Mouse (Mus musculus): ENCODE data around the gene Ehmt1. TPM values are rescaled to one million over a fixed set of nuclear protein-coding genes. Genes with fewer than 3 reads are reported as not detected.

Ehmt1 gene
- total and polyA plus RNA-seq, 2 experiments: 21.8 to 24.0 TPM

DNA sequence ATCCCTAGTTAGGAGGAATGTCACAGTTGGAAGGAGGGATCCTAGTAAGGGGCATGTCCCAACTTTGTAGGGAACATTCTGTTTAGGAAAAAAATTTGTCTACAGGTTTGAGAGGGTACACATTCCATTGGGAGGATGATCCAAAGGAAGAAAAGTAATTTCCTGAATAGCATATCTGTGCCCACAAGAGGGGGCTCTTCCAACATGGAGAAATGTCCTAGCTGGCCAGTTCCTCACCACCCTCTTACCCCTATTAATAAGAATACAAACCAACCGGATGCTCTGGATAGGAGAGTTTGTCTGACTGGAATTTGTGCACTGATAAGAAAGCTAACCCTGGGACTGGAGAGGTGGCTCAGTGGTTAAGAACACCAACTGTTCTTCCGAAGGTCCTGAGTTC, 4.1 kb upstream of the Ehmt1 start:
- Histone ChIP-seq H3K4me1 (ENCODE audit: control insufficient read depth, insufficient read depth, low read length) (no peaks in the 10 kb centered on the region), H3K27me3 (ENCODE audit: control insufficient read depth, insufficient read depth, low read length) (no peaks in the 10 kb centered on the region), H3K9ac (ENCODE audit: low read depth, low read length) (no peak overlapping the region), H3K27ac (replicated peaks; ENCODE audit: insufficient read depth, low read depth, low read length) (no peak overlapping the region), H3K4me3 (ENCODE audit: insufficient read depth, low read depth, low read length) (no peak overlapping the region), H3K36me3 (ENCODE audit: control insufficient read depth, insufficient read depth, low read length) (no peaks in the 10 kb centered on the region), H3K79me2 (ENCODE audit: control insufficient read depth, insufficient read depth, low read length) (no peaks in the 10 kb centered on the region)
- TF ChIP-seq POLR2A (IDR thresholded peaks at IDR 0.05; ENCODE audit: extremely low read depth, insufficient read depth, low read length) (no peak), CTCF (IDR thresholded peaks at IDR 0.05; ENCODE audit: low read depth, low read length) (peak; percentile 28)
- WGBS: 36% methylated on average over 2 of the region's 2 CpGs
- DNase-seq (ENCODE audit: extremely low read depth, low read depth, low spot score): peak; percentile 35

DNA sequence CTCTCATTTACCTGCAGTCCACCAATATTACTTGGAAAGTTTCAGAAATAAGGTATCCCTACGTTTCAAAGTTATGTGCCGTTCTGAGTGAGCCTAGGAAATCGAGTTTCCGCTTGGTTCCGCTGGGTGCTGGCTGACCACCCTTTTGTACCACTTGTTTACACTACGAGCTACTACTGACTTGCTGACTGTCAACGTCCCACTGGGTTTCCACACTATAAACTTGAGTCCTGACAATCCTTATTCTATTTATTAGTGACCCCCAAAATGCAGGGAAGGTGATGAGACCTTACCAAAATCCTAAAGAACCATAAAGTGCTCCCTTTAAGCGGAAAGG, 393 bp upstream of the Ehmt1 start:
- WGBS: 8% methylated on average over 8 of the region's 8 CpGs
- peaks cover 17% of the 10 kb centered on the region; the same call in 1 of the 2 replicates for H3K79me2 ChIP-seq (ENCODE audit: control insufficient read depth, insufficient read depth, low read length)
- H3K27me3 ChIP-seq (ENCODE audit: control insufficient read depth, insufficient read depth, low read length): no peaks in the 10 kb centered on the region
- H3K4me1 ChIP-seq (ENCODE audit: control insufficient read depth, insufficient read depth, low read length): peaks cover 4% of the 10 kb centered on the region
- TF ChIP-seq CTCF (IDR thresholded peaks at IDR 0.05; ENCODE audit: low read depth, low read length) (no peak), POLR2A (IDR thresholded peaks at IDR 0.05; ENCODE audit: extremely low read depth, insufficient read depth, low read length) (no peak)
- H3K9ac ChIP-seq (ENCODE audit: low read depth, low read length): peak overlapping the region; percentile 69
- H3K36me3 ChIP-seq (ENCODE audit: control insufficient read depth, insufficient read depth, low read length): no peaks in the 10 kb centered on the region
- peak overlapping the region; percentile 76 for H3K27ac ChIP-seq (replicated peaks; ENCODE audit: insufficient read depth, low read depth, low read length)
- no peak for DNase-seq (ENCODE audit: extremely low read depth, low read depth, low spot score)
- peak overlapping the region; percentile 93 for H3K4me3 ChIP-seq (ENCODE audit: insufficient read depth, low read depth, low read length)

DNA sequence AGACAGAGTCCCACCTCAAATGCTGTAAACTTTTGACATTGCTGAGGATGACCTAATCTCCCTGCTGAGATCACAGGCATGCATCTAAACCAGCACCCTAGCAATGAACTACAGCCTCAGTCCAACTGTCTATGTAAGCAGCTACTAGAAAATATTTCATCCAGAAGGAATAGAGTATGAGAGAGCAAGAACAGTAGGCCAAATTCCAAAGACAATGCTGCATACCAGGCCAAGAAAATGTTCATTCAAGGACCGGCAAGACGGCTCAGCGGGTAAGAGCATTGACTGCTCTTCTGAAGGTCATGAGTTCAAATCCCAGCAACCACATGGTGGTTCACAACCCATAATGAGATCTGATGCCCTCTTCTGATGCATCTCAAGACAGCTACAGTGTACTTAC, 4.7 kb downstream of the Ehmt1 start:
- Histone ChIP-seq H3K9ac (ENCODE audit: low read depth, low read length) (no peak overlapping the region), H3K4me1 (ENCODE audit: control insufficient read depth, insufficient read depth, low read length) (peaks cover 4% of the 10 kb centered on the region), H3K79me2 (ENCODE audit: control insufficient read depth, insufficient read depth, low read length) (peaks cover 33% of the 10 kb centered on the region; the same call in 1 of the 2 replicates), H3K36me3 (ENCODE audit: control insufficient read depth, insufficient read depth, low read length) (peaks cover 8% of the 10 kb centered on the region; the same call in 1 of the 2 replicates), H3K27ac (replicated peaks; ENCODE audit: insufficient read depth, low read depth, low read length) (no peak overlapping the region), H3K27me3 (ENCODE audit: control insufficient read depth, insufficient read depth, low read length) (no peaks in the 10 kb centered on the region), H3K4me3 (ENCODE audit: insufficient read depth, low read depth, low read length) (no peak overlapping the region)
- DNase-seq (ENCODE audit: extremely low read depth, low read depth, low spot score): no peak
- 71% methylated on average over 3 of the region's 3 CpGs for WGBS
- TF ChIP-seq CTCF (IDR thresholded peaks at IDR 0.05; ENCODE audit: low read depth, low read length) (no peak), POLR2A (IDR thresholded peaks at IDR 0.05; ENCODE audit: extremely low read depth, insufficient read depth, low read length) (no peak)

DNA sequence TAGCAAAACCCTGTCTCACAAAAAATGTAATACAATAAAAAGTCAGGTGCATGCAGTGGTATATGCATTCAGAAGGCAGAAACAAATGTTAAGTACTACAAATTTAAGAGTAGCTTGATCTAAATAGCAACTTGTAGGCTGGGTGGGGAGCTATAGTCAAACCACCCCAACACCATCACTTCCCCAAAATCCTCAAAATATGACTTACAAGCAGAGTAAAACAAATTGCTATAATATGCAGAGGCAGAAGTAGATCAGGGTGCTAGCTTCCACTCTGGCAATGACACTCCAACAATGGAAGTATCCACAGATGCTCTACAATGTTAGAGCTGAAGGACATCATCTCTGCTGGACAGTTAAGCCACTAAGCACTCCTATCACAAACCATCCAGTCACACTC, 6.8 kb downstream of the Ehmt1 start:
- no peak overlapping the region for H3K27ac ChIP-seq (replicated peaks; ENCODE audit: insufficient read depth, low read depth, low read length)
- H3K9ac ChIP-seq (ENCODE audit: low read depth, low read length): no peak overlapping the region
- no peak for DNase-seq (ENCODE audit: extremely low read depth, low read depth, low spot score)
- TF ChIP-seq CTCF (IDR thresholded peaks at IDR 0.05; ENCODE audit: low read depth, low read length) (no peak), POLR2A (IDR thresholded peaks at IDR 0.05; ENCODE audit: extremely low read depth, insufficient read depth, low read length) (no peak)
- H3K4me3 ChIP-seq (ENCODE audit: insufficient read depth, low read depth, low read length): no peak overlapping the region
- H3K27me3 ChIP-seq (ENCODE audit: control insufficient read depth, insufficient read depth, low read length): no peaks in the 10 kb centered on the region
- H3K4me1 ChIP-seq (ENCODE audit: control insufficient read depth, insufficient read depth, low read length): peaks cover 1% of the 10 kb centered on the region
- peaks cover 8% of the 10 kb centered on the region; the same call in 1 of the 2 replicates for H3K36me3 ChIP-seq (ENCODE audit: control insufficient read depth, insufficient read depth, low read length)
- H3K79me2 ChIP-seq (ENCODE audit: control insufficient read depth, insufficient read depth, low read length): peaks cover 31% of the 10 kb centered on the region; the same call in 1 of the 2 replicates

DNA sequence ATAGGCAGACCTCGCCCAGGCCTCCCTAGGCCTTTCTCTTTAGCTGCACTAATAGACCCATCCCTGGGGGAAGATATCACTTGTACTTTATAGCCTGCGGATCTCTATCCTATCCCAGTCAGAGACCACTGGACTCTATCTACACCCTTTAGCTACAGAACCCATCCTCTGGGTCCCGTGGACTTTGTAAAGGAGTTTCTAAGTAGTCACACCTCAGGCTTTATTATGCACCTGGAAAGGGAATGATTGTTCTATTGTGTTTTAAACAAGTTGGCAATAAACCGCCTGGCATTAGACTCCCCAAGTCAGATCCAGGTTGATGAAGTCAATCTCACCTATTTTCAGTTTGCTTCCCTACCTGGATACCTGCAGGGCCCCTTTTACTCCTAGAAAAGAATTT, 7.2 kb downstream of the Ehmt1 start:
- no peak for TF ChIP-seq POLR2A (IDR thresholded peaks at IDR 0.05; ENCODE audit: extremely low read depth, insufficient read depth, low read length)
- no peak for TF ChIP-seq CTCF (IDR thresholded peaks at IDR 0.05; ENCODE audit: low read depth, low read length)
- no peak overlapping the region for H3K4me3 ChIP-seq (ENCODE audit: insufficient read depth, low read depth, low read length)
- no peak for DNase-seq (ENCODE audit: extremely low read depth, low read depth, low spot score)
- 97% methylated on average over 4 of the region's 4 CpGs for WGBS
- no peaks in the 10 kb centered on the region for H3K27me3 ChIP-seq (ENCODE audit: control insufficient read depth, insufficient read depth, low read length)
- no peak overlapping the region for H3K9ac ChIP-seq (ENCODE audit: low read depth, low read length)
- no peak overlapping the region for H3K27ac ChIP-seq (replicated peaks; ENCODE audit: insufficient read depth, low read depth, low read length)
- H3K36me3 ChIP-seq (ENCODE audit: control insufficient read depth, insufficient read depth, low read length): peaks cover 8% of the 10 kb centered on the region; the same call in 1 of the 2 replicates
- no peaks in the 10 kb centered on the region; the same call in none of the 2 replicates for H3K4me1 ChIP-seq (ENCODE audit: control insufficient read depth, insufficient read depth, low read length)
- peaks cover 28% of the 10 kb centered on the region; the same call in 1 of the 2 replicates for H3K79me2 ChIP-seq (ENCODE audit: control insufficient read depth, insufficient read depth, low read length)

DNA sequence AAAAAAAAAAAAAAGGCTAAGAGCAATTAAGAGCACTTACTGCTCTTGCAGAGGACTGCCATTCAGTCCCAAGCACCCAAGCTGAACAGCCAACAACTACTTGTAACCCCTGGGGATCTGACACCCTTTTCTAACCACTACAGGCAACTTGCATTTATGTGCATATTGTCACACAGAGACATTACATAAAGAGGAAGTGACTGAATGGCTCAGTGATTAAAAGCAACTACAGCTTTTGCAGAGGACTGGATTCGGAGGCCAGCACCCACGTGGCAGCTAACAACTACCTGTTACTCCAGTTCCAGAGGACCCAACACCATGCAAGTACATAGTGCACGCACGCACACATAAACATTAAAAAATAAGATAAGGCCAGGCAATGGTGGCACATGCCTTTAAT, 8.9 kb downstream of the Ehmt1 start:
- no peaks in the 10 kb centered on the region for H3K27me3 ChIP-seq (ENCODE audit: control insufficient read depth, insufficient read depth, low read length)
- TF ChIP-seq POLR2A (IDR thresholded peaks at IDR 0.05; ENCODE audit: extremely low read depth, insufficient read depth, low read length): no peak
- no peak for TF ChIP-seq CTCF (IDR thresholded peaks at IDR 0.05; ENCODE audit: low read depth, low read length)
- peaks cover 29% of the 10 kb centered on the region; the same call in 1 of the 2 replicates for H3K79me2 ChIP-seq (ENCODE audit: control insufficient read depth, insufficient read depth, low read length)
- H3K36me3 ChIP-seq (ENCODE audit: control insufficient read depth, insufficient read depth, low read length): peaks cover 8% of the 10 kb centered on the region; the same call in 1 of the 2 replicates
- H3K4me1 ChIP-seq (ENCODE audit: control insufficient read depth, insufficient read depth, low read length): peaks cover 7% of the 10 kb centered on the region
- DNase-seq (ENCODE audit: extremely low read depth, low read depth, low spot score): no peak
- H3K4me3 ChIP-seq (ENCODE audit: insufficient read depth, low read depth, low read length): no peak overlapping the region
- H3K27ac ChIP-seq (replicated peaks; ENCODE audit: insufficient read depth, low read depth, low read length): no peak overlapping the region
- 82% methylated on average over 4 of the region's 4 CpGs for WGBS
- H3K9ac ChIP-seq (ENCODE audit: low read depth, low read length): no peak overlapping the region

All from liver, adult 2 months (tissue).